Mouse (Mus musculus) midbrain, embryonic 16.5 days (tissue): ENCODE measurements at regions not wholly inside any gene's neighbourhood (a gene's known extent, or its start where the extent isn't known, plus 50 kb on each side); places are given as distances from the start of the nearest gene placed in this dataset.

Experiments used
- ATAC-seq: fragments of 200-750 bp; cut with Nextera tagmentation; 2 replicates; pipeline ENCODE4 v1.8.0; 2017; ENCODE audit warnings: moderate TSS enrichment
- H3K27ac ChIP-seq: fragments of 300-500 bp; sonication (generic); 2 replicates; pipeline ENCODE4 v1.5.1; 2014; ENCODE audit warnings: mild to moderate bottlenecking, low read length, mixed read lengths
- H3K27me3 ChIP-seq: fragments of 300-500 bp; sonication (generic); 2 replicates; pipeline ENCODE4 v1.6.1; 2014; ENCODE audit warnings: low read depth, low read length, mixed read lengths; ENCODE audit not compliant: control insufficient read depth, insufficient read depth
- H3K36me3 ChIP-seq: fragments of 300-500 bp; sonication (generic); 2 replicates; pipeline ENCODE4 v1.6.1; 2014; ENCODE audit warnings: mild to moderate bottlenecking, low read length, moderate library complexity, mixed read lengths; ENCODE audit not compliant: control insufficient read depth, insufficient read depth
- H3K4me1 ChIP-seq: fragments of 300-500 bp; sonication (generic); 2 replicates; pipeline ENCODE4 v1.6.1; 2014; ENCODE audit warnings: mild to moderate bottlenecking, low read length, mixed read lengths; ENCODE audit not compliant: control insufficient read depth, insufficient read depth
- H3K4me2 ChIP-seq: fragments of 300-500 bp; sonication (generic); 2 replicates; pipeline ENCODE4 v1.6.1; 2014; ENCODE audit warnings: mild to moderate bottlenecking, low read length, mixed read lengths
- H3K4me3 ChIP-seq: fragments of 300-500 bp; sonication (generic); 2 replicates; pipeline ENCODE4 v1.5.1; 2014; ENCODE audit warnings: low read depth, mild to moderate bottlenecking, low read length, moderate library complexity, mixed read lengths
- H3K9ac ChIP-seq: fragments of 300-500 bp; sonication (generic); 2 replicates; pipeline ENCODE4 v1.6.1; 2014; ENCODE audit warnings: low read depth, low read length, mixed read lengths
- H3K9me3 ChIP-seq: fragments of 300-500 bp; sonication (generic); replicated peaks from 2 replicates; pipeline ENCODE4 v1.6.1; 2014; ENCODE audit warnings: mild to moderate bottlenecking, low read length, mixed read lengths; ENCODE audit not compliant: control insufficient read depth, poor library complexity, severe bottlenecking
- WGBS: fragments of 180-500 bp; shearing (Covaris S2); extraction: QIAGEN DNeasy Blood & Tissue Kit; methylation state at CpG from one replicate; pipeline ENCODE4 v1.1.7; 2014; 5-methylcytosine and 5-hydroxymethylcytosine counted together

DNA sequence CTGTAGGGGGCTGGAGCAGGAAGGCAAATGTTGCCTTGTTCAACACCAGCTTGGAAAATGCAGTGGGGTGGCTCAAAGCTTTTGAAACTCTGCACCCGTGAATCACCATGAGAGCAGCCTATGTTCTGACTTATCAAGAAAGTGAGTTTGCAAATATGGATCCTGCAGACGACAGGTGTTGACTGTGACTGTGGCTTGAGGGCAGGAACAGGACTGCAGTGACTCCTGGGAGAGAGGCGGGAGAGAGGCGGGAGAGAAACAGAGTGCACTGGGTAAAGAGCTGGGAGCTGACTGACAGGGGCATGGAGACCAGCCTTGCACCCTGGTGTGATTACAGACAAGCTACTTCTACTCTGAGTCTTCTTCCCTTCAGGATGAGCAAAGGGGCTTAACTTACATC is 254.0 kb downstream of the Sec23ip start:
- H3K27ac ChIP-seq: no peak overlapping the region
- no peak overlapping the region for H3K4me2 ChIP-seq
- H3K36me3 ChIP-seq: no peaks in the 10 kb centered on the region
- H3K4me1 ChIP-seq: no peaks in the 10 kb centered on the region
- WGBS: 69% methylated on average over 4 of the region's 4 CpGs
- H3K4me3 ChIP-seq: no peak overlapping the region
- H3K27me3 ChIP-seq: no peaks in the 10 kb centered on the region
- H3K9me3 ChIP-seq: no peaks in the 10 kb centered on the region
- no peak for ATAC-seq
- no peak overlapping the region for H3K9ac ChIP-seq

GRCm38 (mm10) chr7:129002419-129002818 is 254.4 kb upstream of the Plpp4 start:
- Histone ChIP-seq H3K4me2 (no peak overlapping the region), H3K27ac (no peak overlapping the region), H3K4me3 (no peak overlapping the region), H3K9ac (no peak overlapping the region), H3K9me3 (no peaks in the 10 kb centered on the region), H3K36me3 (no peaks in the 10 kb centered on the region), H3K27me3 (no peaks in the 10 kb centered on the region), H3K4me1 (no peaks in the 10 kb centered on the region)
- ATAC-seq: no peak
- 79% methylated on average over 5 of the region's 5 CpGs for WGBS

DNA sequence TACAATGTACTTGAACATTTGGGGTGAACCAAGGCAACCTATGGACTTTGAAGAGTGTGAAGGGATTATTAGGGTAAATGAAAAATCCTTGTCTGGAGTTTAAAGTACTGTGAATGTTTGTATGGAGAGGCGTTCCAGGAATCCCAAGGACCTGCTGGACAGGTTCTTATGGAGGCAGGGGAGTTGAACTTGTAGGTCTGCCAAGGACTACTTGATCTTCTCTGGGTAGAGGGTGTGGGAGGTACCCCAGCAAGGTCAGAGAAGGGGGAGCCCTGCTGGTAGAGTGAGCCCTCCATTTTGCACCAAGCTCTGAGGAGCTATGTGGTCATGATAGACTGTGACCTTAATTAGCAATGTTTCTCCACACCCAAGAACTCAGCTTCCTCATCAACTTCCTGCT is 253.7 kb upstream of the Plpp4 start:
- H3K9me3 ChIP-seq: no peaks in the 10 kb centered on the region
- WGBS: 92% methylated on average over 1 of the region's 1 CpGs
- H3K9ac ChIP-seq: no peak overlapping the region
- no peak overlapping the region for H3K4me2 ChIP-seq
- no peaks in the 10 kb centered on the region for H3K36me3 ChIP-seq
- H3K4me3 ChIP-seq: no peak overlapping the region
- H3K4me1 ChIP-seq: no peaks in the 10 kb centered on the region
- ATAC-seq: no peak
- no peak overlapping the region for H3K27ac ChIP-seq
- H3K27me3 ChIP-seq: no peaks in the 10 kb centered on the region

- Histone ChIP-seq H3K9ac (no peak overlapping the region), H3K9me3 (peaks cover 3% of the 10 kb centered on the region; the same call in 1 of the 2 replicates), H3K27ac (no peak overlapping the region), H3K4me2 (no peak overlapping the region), H3K4me3 (no peak overlapping the region), H3K27me3 (no peaks in the 10 kb centered on the region), H3K36me3 (no peaks in the 10 kb centered on the region), H3K4me1 (no peaks in the 10 kb centered on the region)
- WGBS: 88% methylated on average over 6 of the region's 6 CpGs
- no peak for ATAC-seq
These were observed 240.5 kb upstream of the Plpp4 start for GRCm38 (mm10) chr7:129016353-129016752.

DNA sequence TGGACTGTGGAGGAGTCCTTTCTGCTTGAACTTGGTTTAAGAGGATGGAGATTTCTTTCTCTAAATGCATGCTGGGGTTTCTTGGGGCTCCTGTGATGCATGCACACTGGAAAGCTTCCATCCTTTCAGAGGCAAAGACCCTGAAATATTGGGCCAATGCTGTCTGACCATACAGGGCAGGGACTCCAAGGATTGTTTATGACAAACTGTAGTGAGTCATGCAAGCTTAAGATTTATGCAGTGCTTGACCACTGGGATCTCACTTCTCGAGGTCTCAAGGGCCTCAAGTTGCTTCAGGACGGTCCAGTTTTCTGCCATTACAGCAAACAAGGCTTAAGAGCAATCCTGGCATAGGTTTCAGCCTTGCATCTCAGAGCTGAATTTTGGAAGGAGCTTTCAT is 229.7 kb upstream of the Plpp4 start:
- Histone ChIP-seq H3K27ac (no peak overlapping the region), H3K4me1 (no peaks in the 10 kb centered on the region), H3K9ac (no peak overlapping the region), H3K4me2 (no peak overlapping the region), H3K9me3 (no peaks in the 10 kb centered on the region), H3K36me3 (no peaks in the 10 kb centered on the region), H3K4me3 (no peak overlapping the region), H3K27me3 (no peaks in the 10 kb centered on the region)
- WGBS: 91% methylated on average over 2 of the region's 2 CpGs
- no peak for ATAC-seq

DNA sequence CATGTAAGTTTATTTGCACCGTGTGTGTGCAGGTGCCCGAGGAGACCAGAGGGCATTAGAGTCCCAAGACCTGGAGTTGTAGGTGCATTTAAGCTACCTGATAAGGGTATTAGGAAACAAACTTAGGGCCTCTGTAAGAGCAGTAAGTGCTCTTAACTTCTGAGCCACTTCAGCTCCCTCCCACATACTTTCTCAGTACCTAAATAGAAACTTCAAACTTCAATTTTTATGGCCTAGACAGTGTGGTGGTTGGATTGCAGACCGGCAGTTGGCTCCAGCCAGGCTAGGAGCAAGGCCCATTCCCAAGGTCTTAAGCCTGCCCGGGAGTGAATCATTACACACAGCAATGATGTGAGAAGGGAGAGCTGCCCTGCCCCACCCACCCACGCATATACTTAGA is 208.8 kb upstream of the Plpp4 start:
- H3K4me2 ChIP-seq: no peak overlapping the region
- H3K9ac ChIP-seq: no peak overlapping the region
- no peak overlapping the region for H3K4me3 ChIP-seq
- WGBS: 80% methylated on average over 5 of the region's 5 CpGs
- no peaks in the 10 kb centered on the region for H3K4me1 ChIP-seq
- no peaks in the 10 kb centered on the region for H3K9me3 ChIP-seq
- ATAC-seq: no peak
- H3K27ac ChIP-seq: no peak overlapping the region
- H3K27me3 ChIP-seq: no peaks in the 10 kb centered on the region
- H3K36me3 ChIP-seq: no peaks in the 10 kb centered on the region

- no peak for ATAC-seq
- Histone ChIP-seq H3K4me2 (no peak overlapping the region), H3K9me3 (no peaks in the 10 kb centered on the region), H3K36me3 (no peaks in the 10 kb centered on the region), H3K4me3 (no peak overlapping the region), H3K9ac (no peak overlapping the region), H3K27ac (no peak overlapping the region), H3K27me3 (no peaks in the 10 kb centered on the region), H3K4me1 (no peaks in the 10 kb centered on the region)
- 85% methylated on average over 4 of the region's 4 CpGs for WGBS
These were observed 207.1 kb upstream of the Plpp4 start for GRCm38 (mm10) chr7:129049726-129050125.

GRCm38 (mm10) chr7:129050675-129051074 is 206.2 kb upstream of the Plpp4 start:
- 64% methylated on average over 1 of the region's 1 CpGs for WGBS
- no peak overlapping the region for H3K9ac ChIP-seq
- H3K4me1 ChIP-seq: no peaks in the 10 kb centered on the region
- no peak overlapping the region for H3K4me3 ChIP-seq
- no peak overlapping the region for H3K27ac ChIP-seq
- no peaks in the 10 kb centered on the region for H3K9me3 ChIP-seq
- no peaks in the 10 kb centered on the region for H3K36me3 ChIP-seq
- no peak for ATAC-seq
- no peak overlapping the region for H3K4me2 ChIP-seq
- H3K27me3 ChIP-seq: no peaks in the 10 kb centered on the region

DNA sequence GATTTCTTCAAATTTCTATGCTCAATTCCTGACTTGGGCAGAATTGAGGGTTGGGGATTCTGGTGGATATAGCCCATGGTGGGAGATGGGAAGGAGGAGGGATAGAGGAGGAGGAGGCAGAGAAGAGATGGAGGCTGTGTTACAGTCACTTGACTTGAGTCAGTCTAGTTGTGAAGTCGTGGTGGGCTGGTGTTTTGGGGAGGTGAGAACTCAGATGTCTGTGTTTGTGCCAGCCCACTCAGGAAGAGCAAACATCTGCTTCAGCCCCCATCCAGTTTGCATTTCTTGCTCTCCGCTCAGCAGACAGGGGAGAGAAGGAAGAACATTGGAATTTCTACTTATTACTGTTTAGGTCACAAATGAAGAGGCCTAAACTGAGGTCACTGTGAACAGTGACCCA is 189.9 kb upstream of the Plpp4 start:
- Histone ChIP-seq H3K9me3 (no peaks in the 10 kb centered on the region), H3K36me3 (no peaks in the 10 kb centered on the region), H3K9ac (no peak overlapping the region), H3K27me3 (no peaks in the 10 kb centered on the region), H3K4me3 (no peak overlapping the region), H3K4me2 (no peak overlapping the region), H3K4me1 (no peaks in the 10 kb centered on the region), H3K27ac (no peak overlapping the region)
- ATAC-seq: no peak
- WGBS: 88% methylated on average over 2 of the region's 2 CpGs

DNA sequence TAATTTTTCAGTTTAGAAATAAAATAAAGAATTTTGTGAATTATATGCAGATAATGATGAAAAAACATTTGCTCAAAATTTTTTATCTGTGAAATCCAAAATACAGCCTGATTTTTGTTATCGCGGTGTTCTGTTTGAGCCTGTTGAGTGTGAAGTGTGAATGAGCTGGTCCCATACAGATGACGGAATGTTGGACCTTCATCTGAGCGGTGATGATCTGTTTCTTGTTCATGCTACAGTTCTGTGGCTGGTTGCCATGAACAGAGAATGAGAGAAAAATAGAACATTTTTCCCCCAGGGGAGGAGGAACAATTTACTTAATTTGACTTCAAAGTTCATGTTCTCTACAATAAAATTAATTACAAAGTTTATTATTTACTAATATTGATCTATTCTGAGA is 188.7 kb upstream of the Plpp4 start:
- no peak overlapping the region for H3K9ac ChIP-seq
- WGBS: 95% methylated on average over 4 of the region's 4 CpGs
- no peak for ATAC-seq

More for the DNA sequence above, 188.7 kb upstream of the Plpp4 start:
- Histone ChIP-seq H3K4me3 (no peak overlapping the region), H3K36me3 (no peaks in the 10 kb centered on the region), H3K27me3 (no peaks in the 10 kb centered on the region), H3K9me3 (no peaks in the 10 kb centered on the region), H3K27ac (no peak overlapping the region), H3K4me1 (no peaks in the 10 kb centered on the region), H3K4me2 (no peak overlapping the region)
